Mouse (Mus musculus) forebrain, postnatal 0 days (tissue): Measurements from ENCODE around the gene Ncbp3. TPM values are rescaled to one million over a fixed set of nuclear protein-coding genes. Genes with fewer than 3 reads are reported as not detected.

Experiments used
- ATAC-seq: fragments of 200-750 bp; cut with Nextera tagmentation; 2 replicates; pipeline ENCODE4 v1.8.0; 2017; ENCODE audit warnings: mild to moderate bottlenecking, moderate library complexity
- DNase-seq: peaks from one replicate; pipeline ENCODE4 v3.0.0-alpha.2; 2015
- H3K27ac ChIP-seq: fragments of 300-500 bp; sonication (generic); 2 replicates; pipeline ENCODE4 v1.5.1; 2014; ENCODE audit warnings: low read depth, mild to moderate bottlenecking, antibody characterized with exemption, low read length, moderate library complexity, mixed read lengths
- H3K27me3 ChIP-seq: fragments of 300-500 bp; sonication (generic); 2 replicates; pipeline ENCODE4 v1.6.1; 2014; ENCODE audit warnings: mild to moderate bottlenecking, low read length, mixed read lengths; ENCODE audit not compliant: insufficient read depth
- H3K36me3 ChIP-seq: fragments of 300-500 bp; sonication (generic); 2 replicates; pipeline ENCODE4 v1.6.1; 2014; ENCODE audit warnings: mild to moderate bottlenecking, moderate library complexity; ENCODE audit not compliant: insufficient read depth
- H3K4me1 ChIP-seq: fragments of 300-500 bp; sonication (generic); 2 replicates; pipeline ENCODE4 v1.6.1; 2014; ENCODE audit warnings: antibody characterized with exemption; ENCODE audit not compliant: insufficient read depth
- H3K4me2 ChIP-seq: fragments of 300-500 bp; sonication (generic); 2 replicates; pipeline ENCODE4 v1.6.1; 2014; ENCODE audit warnings: low read depth, mild to moderate bottlenecking, moderate library complexity
- H3K4me3 ChIP-seq: fragments of 300-500 bp; sonication (generic); 2 replicates; pipeline ENCODE4 v1.5.1; 2014; ENCODE audit warnings: low read depth, low read length, mixed read lengths
- H3K9ac ChIP-seq: fragments of 300-500 bp; sonication (generic); 2 replicates; pipeline ENCODE4 v1.6.1; 2014; ENCODE audit warnings: mild to moderate bottlenecking
- H3K9me3 ChIP-seq: fragments of 300-500 bp; sonication (generic); 2 replicates; pipeline ENCODE4 v1.6.1; 2016; ENCODE audit warnings: low read length
- CTCF ChIP-seq: sonication (generic); IDR thresholded peaks from 2 replicates; pipeline ENCODE4 v1.5.1; 2016; ENCODE audit warnings: antibody characterized with exemption, control low read depth, low read depth
- WGBS: fragments of 180-500 bp; shearing (Covaris S2); extraction: QIAGEN DNeasy Blood & Tissue Kit; methylation state at CpG from one replicate; pipeline ENCODE4 v1.1.7; 2014; 5-methylcytosine and 5-hydroxymethylcytosine counted together
- polyA plus RNA-seq: library from polyadenylated mRNA; unstranded; fragments of >200 nt; fragmentation: Nextera tagmentation; extraction: Ambion mirVana; gene quantifications from 2 replicates; pipeline ENCODE4 v1.2.1, GENCODE M21; 2015
- total RNA-seq: library from RNA; depleted of rRNA; stranded (reverse); fragments of >200 nt; gene quantifications from 2 replicates; pipeline ENCODE4 v1.2.3, GENCODE M21; 2014

The Ncbp3 gene
- total and polyA plus RNA-seq, 2 experiments from 2014 or later, result 6.1 to 11.0 TPM

GRCm38 (mm10) chr11:73061413-73061812 is 13.8 kb downstream of the Ncbp3 start:
- Histone ChIP-seq H3K4me1 (no peaks in the 10 kb centered on the region), H3K27ac (no peak overlapping the region), H3K9ac (no peak overlapping the region), H3K36me3 (peaks cover 27% of the 10 kb centered on the region), H3K27me3 (no peaks in the 10 kb centered on the region), H3K4me2 (no peak overlapping the region), H3K9me3 (no peaks in the 10 kb centered on the region), H3K4me3 (no peak overlapping the region)
- 94% methylated on average over 3 of the region's 3 CpGs for WGBS
- ATAC-seq, result no peak
- DNase-seq, result no peak
- TF ChIP-seq CTCF, result no peak

- WGBS, result 86% methylated on average over 3 of the region's 3 CpGs
- TF ChIP-seq CTCF, result peak; percentile 63
- Histone ChIP-seq H3K36me3 (peaks cover 56% of the 10 kb centered on the region), H3K27ac (no peak overlapping the region), H3K4me2 (no peak overlapping the region), H3K27me3 (no peaks in the 10 kb centered on the region), H3K4me1 (no peaks in the 10 kb centered on the region), H3K9ac (no peak overlapping the region), H3K9me3 (no peaks in the 10 kb centered on the region), H3K4me3 (no peak overlapping the region)
- ATAC-seq (no peak), DNase-seq (no peak)
Observed at GRCm38 (mm10) chr11:73071839-73072238, 24.3 kb downstream of the Ncbp3 start.

GRCm38 (mm10) chr11:73076295-73076694 is 28.7 kb downstream of the Ncbp3 start:
- H3K4me1 ChIP-seq, result no peaks in the 10 kb centered on the region
- DNase-seq, result no peak
- no peaks in the 10 kb centered on the region for H3K27me3 ChIP-seq
- no peak overlapping the region for H3K4me2 ChIP-seq
- no peak for ATAC-seq
- peaks cover 63% of the 10 kb centered on the region for H3K36me3 ChIP-seq
- no peak overlapping the region for H3K9ac ChIP-seq
- no peaks in the 10 kb centered on the region for H3K9me3 ChIP-seq
- 78% methylated on average over 4 of the region's 4 CpGs for WGBS
- no peak overlapping the region for H3K27ac ChIP-seq
- TF ChIP-seq CTCF, result no peak
- H3K4me3 ChIP-seq, result no peak overlapping the region

GRCm38 (mm10) chr11:73076733-73077132 is 29.1 kb downstream of the Ncbp3 start:
- peaks cover 61% of the 10 kb centered on the region for H3K36me3 ChIP-seq
- TF ChIP-seq CTCF, result no peak
- DNase-seq (no peak), ATAC-seq (no peak)
- H3K4me3 ChIP-seq, result no peak overlapping the region
- H3K9ac ChIP-seq, result no peak overlapping the region
- H3K27me3 ChIP-seq, result no peaks in the 10 kb centered on the region
- WGBS, result 53% methylated on average over 4 of the region's 4 CpGs
- no peak overlapping the region for H3K4me2 ChIP-seq
- no peak overlapping the region for H3K27ac ChIP-seq
- no peaks in the 10 kb centered on the region for H3K4me1 ChIP-seq
- no peaks in the 10 kb centered on the region for H3K9me3 ChIP-seq

DNA sequence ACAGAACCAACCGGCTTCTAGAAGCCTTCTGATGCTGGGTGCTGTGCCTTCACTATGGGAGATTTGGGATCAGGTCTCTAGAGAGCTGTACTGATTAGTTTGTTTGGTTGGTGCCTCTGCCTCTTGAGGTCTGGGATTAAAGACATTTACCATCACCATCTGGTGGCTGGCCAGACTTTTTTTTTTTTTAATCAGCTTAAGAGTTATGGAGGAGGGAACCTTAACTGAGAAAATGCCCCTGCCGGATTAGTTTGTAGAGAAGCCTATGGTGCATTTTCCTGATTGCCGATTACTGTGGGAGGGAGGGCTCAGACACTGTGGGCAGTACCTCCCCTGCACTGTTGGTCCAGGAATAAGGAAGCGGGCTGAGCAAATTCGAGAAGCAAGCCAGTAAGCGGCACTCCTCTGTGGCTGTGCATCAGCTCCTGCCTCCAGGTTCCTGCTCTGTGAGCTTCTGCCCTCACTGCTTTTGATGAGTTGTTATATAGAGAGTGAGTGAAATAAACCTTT is 29.7 kb downstream of the Ncbp3 start:
- H3K36me3 ChIP-seq, result peaks cover 61% of the 10 kb centered on the region
- H3K27ac ChIP-seq, result no peak overlapping the region
- no peaks in the 10 kb centered on the region for H3K4me1 ChIP-seq
- H3K4me2 ChIP-seq, result no peak overlapping the region
- TF ChIP-seq CTCF, result no peak
- H3K4me3 ChIP-seq, result no peak overlapping the region
- 76% methylated on average over 6 of the region's 6 CpGs for WGBS
- no peak for DNase-seq
- no peak for ATAC-seq
- H3K9ac ChIP-seq, result no peak overlapping the region
- H3K27me3 ChIP-seq, result no peaks in the 10 kb centered on the region
- no peaks in the 10 kb centered on the region for H3K9me3 ChIP-seq

DNA sequence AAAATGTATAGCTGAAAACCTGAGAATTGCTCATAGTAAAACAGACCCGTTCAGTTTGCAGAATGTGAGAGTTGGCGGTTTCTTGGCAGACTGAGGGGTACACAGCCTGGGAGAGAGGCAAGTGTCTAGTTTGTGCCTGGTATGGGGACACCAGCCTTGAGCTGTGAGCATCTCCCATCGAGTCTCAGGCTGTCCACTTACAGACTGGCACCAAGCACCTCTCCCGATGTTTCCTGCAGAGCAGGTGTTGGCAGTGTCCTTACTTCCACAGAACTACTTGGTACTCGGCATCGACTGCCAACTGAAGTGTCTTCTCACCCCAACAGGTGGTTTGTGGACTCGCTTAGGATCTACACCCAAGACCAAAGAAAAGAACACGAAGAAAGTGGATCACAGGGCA is 31.0 kb downstream of the Ncbp3 start:
- H3K4me1 ChIP-seq, result no peaks in the 10 kb centered on the region
- TF ChIP-seq CTCF, result no peak
- 91% methylated on average over 8 of the region's 8 CpGs for WGBS
- H3K9me3 ChIP-seq, result no peaks in the 10 kb centered on the region
- DNase-seq, result no peak
- H3K36me3 ChIP-seq, result peaks cover 50% of the 10 kb centered on the region
- no peaks in the 10 kb centered on the region for H3K27me3 ChIP-seq
- H3K4me3 ChIP-seq, result no peak overlapping the region
- no peak overlapping the region for H3K27ac ChIP-seq
- ATAC-seq, result no peak
- no peak overlapping the region for H3K4me2 ChIP-seq
- H3K9ac ChIP-seq, result no peak overlapping the region

DNA sequence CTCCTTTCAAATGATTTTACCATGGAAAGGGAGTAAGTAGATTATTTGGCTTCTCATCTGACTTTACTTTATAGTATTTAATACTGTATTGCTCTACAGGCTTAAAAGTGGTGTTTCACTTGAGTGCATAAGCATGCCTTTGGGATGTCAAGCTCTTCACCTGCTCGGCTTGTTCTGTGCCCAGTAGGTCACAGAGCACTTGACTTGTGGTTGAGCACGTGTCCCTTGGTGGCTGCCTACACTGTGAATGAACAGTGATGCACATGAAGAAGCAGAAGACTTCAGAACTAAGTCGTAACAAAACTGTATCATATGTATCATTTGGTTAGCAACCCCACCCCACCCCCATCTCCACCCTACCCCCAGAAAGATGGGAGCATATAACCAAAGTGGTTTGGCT is 32.7 kb downstream of the Ncbp3 start:
- H3K27me3 ChIP-seq, result no peaks in the 10 kb centered on the region
- no peak overlapping the region for H3K4me3 ChIP-seq
- H3K9ac ChIP-seq, result no peak overlapping the region
- 86% methylated on average over 3 of the region's 3 CpGs for WGBS
- TF ChIP-seq CTCF, result no peak
- H3K27ac ChIP-seq, result no peak overlapping the region
- peaks cover 41% of the 10 kb centered on the region for H3K36me3 ChIP-seq
- H3K4me2 ChIP-seq, result no peak overlapping the region
- H3K4me1 ChIP-seq, result no peaks in the 10 kb centered on the region
- ATAC-seq (no peak), DNase-seq (no peak)
- H3K9me3 ChIP-seq, result no peaks in the 10 kb centered on the region
